Mouse (Mus musculus): ENCODE measurements around the gene Grasp. TPM values are rescaled to one million over a fixed set of nuclear protein-coding genes. Genes with fewer than 3 reads are reported as not detected.

Grasp gene
- polyA plus RNA-seq, 1 experiment = 7.1 TPM

DNA sequence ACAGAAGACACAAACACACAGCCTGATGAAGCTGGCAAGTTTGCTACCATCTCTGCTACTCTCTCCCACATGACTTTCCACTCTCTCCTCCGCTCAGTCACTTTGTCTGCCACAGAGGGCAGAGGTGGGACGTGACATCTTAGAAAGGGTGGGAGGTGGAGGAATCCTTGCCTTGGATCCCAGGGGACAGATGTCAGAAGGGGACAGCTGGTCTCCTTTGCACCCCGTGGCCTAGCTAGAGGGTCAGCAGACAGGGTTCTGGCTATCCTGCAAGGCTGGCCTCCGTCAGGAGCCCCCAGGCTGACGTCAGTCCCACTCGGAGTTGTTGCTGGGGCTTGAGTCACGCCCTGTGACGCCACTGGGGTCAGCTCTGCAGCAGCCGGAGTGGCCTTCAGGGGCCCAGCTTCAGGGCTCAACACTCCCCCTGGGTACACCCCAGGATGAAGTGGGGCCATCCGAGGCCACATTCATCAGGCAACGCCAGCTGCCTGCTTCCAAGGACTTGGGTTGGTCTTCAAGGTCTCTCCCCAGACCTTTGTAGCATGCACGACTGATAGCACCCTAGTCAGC, 55.5 kb downstream of the Grasp start:
- Histone ChIP-seq H3K79me2 (ENCODE audit: control insufficient read depth, insufficient read depth) (peaks cover 5% of the 10 kb centered on the region), H3K27me3 (ENCODE audit: control insufficient read depth, insufficient read depth, insufficient read length) (no peaks in the 10 kb centered on the region), H3K4me3 (ENCODE audit: insufficient read depth, poor library complexity, severe bottlenecking) (no peak overlapping the region), H3K36me3 (ENCODE audit: control insufficient read depth, insufficient read depth) (no peaks in the 10 kb centered on the region), H3K79me3 (ENCODE audit: low read depth) (peaks cover 3% of the 10 kb centered on the region), H3ac (ENCODE audit: control insufficient read depth, insufficient read length, low read depth) (no peak overlapping the region)
- no peak for TF ChIP-seq MYOD1 (IDR thresholded peaks at IDR 0.05; ENCODE audit: control insufficient read depth, insufficient read length, low read depth)
- TF ChIP-seq MAX (IDR thresholded peaks at IDR 0.05) = no peak
- TF ChIP-seq USF1 (IDR thresholded peaks at IDR 0.05; ENCODE audit: low read depth) = no peak
- no peak for TF ChIP-seq FOSL1 (IDR thresholded peaks at IDR 0.05; ENCODE audit: insufficient read depth, low read length, poor library complexity, severe bottlenecking)
- TF ChIP-seq MYOG (IDR thresholded peaks at IDR 0.05; ENCODE audit: control insufficient read depth, extremely low read depth, insufficient read length) = no peak
- TF ChIP-seq CEBPB (IDR thresholded peaks at IDR 0.05; ENCODE audit: low read depth) = no peak
- TF ChIP-seq CTCF (IDR thresholded peaks at IDR 0.05; ENCODE audit: control insufficient read depth, insufficient read depth, insufficient read length) = no peak

Small RNA genes within 50 kb of the gene (microRNA-seq; reads per million reads assigned to microRNA genes)
- gene Mir6962 (ENCODE audit: borderline microRNAs expressed) = not detected

Other genes starting within 250 kb of the Grasp start
- gene Gm47841, start 176.8 kb upstream of the Grasp start, polyA plus RNA-seq (2012; fragmentation: generic; extraction: Trizol) = not detected
- 0.01 TPM for gene Fignl2, start 145.6 kb upstream of the Grasp start, polyA plus RNA-seq (2012; fragmentation: generic; extraction: Trizol)
- gene Ankrd33, start 108.4 kb upstream of the Grasp start, polyA plus RNA-seq (2012; fragmentation: generic; extraction: Trizol) = not detected
- 0.05 TPM for gene Acvrl1, start 95.7 kb upstream of the Grasp start, polyA plus RNA-seq (2012; fragmentation: generic; extraction: Trizol)
- 3.8 TPM for gene Acvr1b, start 50.1 kb upstream of the Grasp start, polyA plus RNA-seq (2012; fragmentation: generic; extraction: Trizol)
- gene Nr4a1, start 30.1 kb downstream of the Grasp start, polyA plus RNA-seq (2012; fragmentation: generic; extraction: Trizol) = 8.1 TPM
- 61.3 TPM for gene Atg101, start 60.1 kb downstream of the Grasp start, polyA plus RNA-seq (2012; fragmentation: generic; extraction: Trizol)
- gene 6030408B16Rik, start 69.0 kb downstream of the Grasp start, polyA plus RNA-seq (2012; fragmentation: generic; extraction: Trizol) = 0.06 TPM
- gene Krt80, start 146.0 kb downstream of the Grasp start, polyA plus RNA-seq (2012; fragmentation: generic; extraction: Trizol) = 10.1 TPM
- 0.04 TPM for gene Krt7, start 186.9 kb downstream of the Grasp start, polyA plus RNA-seq (2012; fragmentation: generic; extraction: Trizol)
- not detected for gene Krt87, start 214.6 kb downstream of the Grasp start, polyA plus RNA-seq (2012; fragmentation: generic; extraction: Trizol)
- gene Krt88, start 223.6 kb downstream of the Grasp start, polyA plus RNA-seq (2012; fragmentation: generic; extraction: Trizol) = not detected
- gene Krt81, start 239.6 kb downstream of the Grasp start, polyA plus RNA-seq (2012; fragmentation: generic; extraction: Trizol) = not detected
- not detected for gene Krt86, start 249.3 kb downstream of the Grasp start, polyA plus RNA-seq (2012; fragmentation: generic; extraction: Trizol)